Mouse (Mus musculus): ENCODE measurements around the gene 3830406C13Rik.

- TF ChIP-seq CTCF (IDR thresholded peaks at IDR 0.05), result no peak
- TF ChIP-seq EP300 (IDR thresholded peaks at IDR 0.05), result no peak
These were observed 40.2 kb upstream of the 3830406C13Rik start for GRCm38 (mm10) chr14:12243726-12244125.

All from lung, postnatal 0 days (tissue).